Mouse (Mus musculus) right cerebral cortex, postnatal 10 days (tissue): ENCODE measurements around the gene Scp2.
"Not testable (repeated sequence)": the region's sequence is repeated elsewhere in the genome, so short reads cannot be mapped to it uniquely, and the experiment has no call there.

Experiments used
- DNase-seq, 2 experiments: peaks; one replicate each; pipeline ENCODE4 v3.0.0; 2021; ENCODE audit warnings: low spot score in 2 of 2

Scp2 gene

DNA sequence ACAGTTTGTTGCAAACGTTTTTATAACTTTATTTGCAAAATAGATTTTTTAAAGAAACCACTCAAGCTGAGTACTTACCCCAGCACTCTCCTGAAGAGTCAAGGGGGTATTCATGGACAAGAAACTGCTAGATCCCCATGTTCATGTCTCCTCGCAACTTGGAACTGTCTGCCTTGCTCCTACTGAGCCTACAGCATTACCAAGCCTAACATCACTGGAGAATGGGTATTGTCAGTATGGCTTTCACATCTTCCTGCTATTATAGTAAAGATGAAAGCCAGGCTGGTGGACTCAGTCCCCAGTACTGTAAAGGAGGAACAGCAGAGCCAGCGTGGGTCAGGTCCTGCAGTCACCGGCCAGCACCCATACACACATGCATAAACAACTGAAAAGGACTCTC lies 48.5 kb downstream of the Scp2 start, which contains the start of gene Podn:
Gene Podn, minus strand, starts transcription at position 101 of the 400 bp plus-strand sequence.
- DNase-seq = no peak

DNA sequence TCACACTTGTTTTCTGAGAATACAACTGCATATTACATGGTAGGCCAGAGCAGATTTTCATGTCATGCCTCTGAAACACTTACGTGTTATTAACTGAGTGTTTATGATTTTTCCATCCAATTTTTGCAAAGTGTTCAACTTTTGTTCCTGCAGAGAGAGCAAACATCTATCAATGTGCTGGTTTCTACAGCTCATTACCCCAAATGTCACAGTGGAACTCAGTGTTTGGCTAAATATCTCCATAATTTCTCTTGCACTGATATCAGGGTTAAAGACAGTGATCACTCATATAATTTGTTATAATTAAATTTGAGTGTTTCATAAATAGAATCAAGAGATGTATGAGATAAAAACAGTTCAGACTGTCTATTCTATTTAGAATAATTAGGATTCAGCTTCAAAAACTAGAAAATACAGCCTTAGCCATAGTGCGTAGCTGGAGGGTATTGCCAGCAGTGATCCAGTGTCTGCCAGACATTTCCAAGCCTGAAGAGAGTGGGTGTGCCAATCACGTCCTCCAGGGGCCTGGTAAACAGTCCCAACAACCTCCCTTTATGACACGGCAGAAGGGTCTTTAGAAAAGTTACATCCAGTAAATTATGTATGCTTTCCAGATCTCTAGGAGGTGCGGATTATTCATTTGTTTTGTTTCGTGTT lies 51.9 kb downstream of the Scp2 start:
- DNase-seq = no peak

DNA sequence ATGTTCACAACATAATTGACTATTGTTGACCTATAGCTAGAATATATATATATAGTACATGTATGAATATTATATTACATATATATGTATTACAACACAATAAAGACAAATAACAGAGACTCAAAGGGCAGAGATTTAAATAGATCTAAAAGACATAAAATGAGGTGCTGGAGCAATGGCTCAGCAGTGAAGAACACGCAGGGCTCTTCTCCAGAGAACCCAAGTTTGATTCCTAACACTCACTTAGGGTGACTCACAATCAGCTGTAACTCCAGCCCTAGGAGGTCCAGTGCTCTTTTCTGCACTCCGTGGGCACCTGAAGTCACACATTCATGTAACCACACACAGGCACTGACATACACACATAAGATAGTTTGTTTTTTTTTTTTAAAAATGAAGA lies 60.8 kb downstream of the Scp2 start:
- no peak for DNase-seq

DNA sequence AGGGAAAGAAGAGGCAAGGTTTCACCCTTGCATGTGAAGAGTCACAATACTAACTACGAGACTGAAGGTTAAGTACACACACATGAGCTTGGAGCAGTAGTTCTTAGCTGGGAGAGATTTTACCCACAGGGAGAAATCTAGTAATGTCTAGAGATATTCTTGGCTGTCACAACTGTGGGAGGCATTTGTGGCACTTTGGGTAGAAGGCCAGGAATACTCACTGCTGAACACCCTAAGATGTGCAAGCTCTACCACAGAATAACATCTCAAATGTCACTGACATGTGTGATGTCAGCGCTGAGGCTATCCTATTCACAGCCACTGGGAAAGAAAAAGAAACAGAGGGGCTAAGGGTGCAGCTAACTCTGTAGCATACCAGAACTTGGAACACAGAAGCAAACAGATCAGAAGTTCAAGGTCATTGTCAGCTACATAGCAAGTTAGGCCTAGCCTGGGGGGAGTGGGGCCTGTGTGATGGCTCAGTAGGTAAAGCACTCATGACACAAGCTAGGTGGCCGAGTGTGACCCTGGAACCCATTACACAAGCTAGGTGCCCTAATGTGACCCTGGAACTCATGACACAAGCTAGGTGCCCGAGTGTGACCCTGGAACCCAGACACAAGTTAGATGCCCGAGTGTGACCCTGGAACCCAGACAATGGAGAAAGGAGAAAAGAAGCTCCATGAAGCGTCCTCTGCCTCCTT lies 61.6 kb downstream of the Scp2 start:
- DNase-seq = no peak

DNA sequence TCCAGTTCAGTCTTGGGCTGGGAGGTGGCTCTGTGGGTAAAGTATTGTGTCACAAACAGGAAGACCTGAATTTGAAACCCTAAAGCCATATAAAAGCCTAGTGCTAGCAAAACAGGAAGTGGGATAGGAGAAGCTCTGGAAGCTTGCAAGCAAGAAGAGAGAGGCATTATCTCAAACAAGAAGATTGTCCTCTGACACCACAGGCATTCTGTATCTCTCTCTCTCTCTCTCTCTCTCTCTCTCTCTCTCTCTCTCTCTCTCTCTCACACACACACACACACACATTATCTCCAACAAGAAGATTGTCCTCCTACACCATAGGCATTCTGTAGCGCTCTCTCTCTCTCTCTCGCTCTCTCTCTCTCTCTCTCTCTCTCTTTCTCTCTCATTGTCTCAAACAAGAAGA lies 62.4 kb downstream of the Scp2 start:
- no peak for DNase-seq

DNA sequence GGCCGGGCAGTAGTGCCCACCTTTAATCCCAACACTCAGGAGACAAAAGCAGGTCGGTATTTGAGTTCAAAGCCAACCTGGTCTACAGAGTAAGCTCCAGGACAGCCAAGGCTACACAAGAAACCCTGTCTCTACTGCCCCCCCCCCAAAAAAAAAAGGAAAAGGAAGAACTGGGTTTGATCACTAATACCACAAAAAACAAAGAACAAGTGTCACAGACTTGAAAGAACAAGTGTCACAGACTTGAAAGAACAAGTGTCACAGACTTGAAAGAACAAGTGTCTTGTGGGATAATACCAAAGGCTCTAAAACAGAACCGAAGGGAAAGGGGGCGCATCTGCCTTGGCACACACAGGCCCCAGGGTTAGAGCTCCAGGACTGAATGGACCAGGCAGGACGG lies 63.9 kb downstream of the Scp2 start:
- no peak for DNase-seq

DNA sequence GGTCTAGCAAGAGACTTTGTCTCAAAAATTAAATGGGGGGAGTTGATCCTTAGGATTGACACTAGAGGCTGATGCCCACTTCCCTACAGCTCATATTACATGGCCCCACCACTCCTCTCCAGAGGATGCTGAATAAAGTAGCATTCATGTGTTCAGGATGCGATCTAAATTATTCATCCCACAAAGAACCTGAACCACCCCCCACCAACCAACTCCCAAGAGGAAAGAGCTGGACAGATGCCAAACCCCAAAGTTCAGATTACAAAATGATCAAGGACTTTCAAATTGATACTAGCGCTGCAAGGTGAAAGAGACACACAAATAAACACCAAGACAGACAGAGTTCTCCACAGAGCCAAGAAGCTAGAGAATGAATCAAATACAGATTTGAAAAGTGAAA lies 65.0 kb downstream of the Scp2 start:
- no peak for DNase-seq

DNA sequence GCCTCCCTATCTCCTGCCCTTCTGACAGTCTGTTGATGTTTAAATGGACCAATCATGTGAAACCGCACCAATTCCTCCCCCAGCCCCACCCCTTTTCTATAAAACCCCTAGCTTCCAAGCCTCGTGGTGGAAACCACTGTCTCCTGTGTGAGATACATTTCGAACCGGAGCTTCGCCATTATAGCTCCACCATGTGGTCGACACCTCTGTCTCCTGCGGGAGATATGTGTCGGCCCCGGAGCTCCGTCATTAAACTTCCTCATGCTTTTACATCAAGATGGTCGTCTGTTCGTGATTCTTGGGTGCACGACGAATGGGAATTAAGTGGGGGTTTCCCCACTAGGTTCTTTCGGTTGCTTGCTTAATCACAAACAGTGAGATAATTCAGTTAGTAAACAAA lies 65.6 kb downstream of the Scp2 start:
- not testable (repeated sequence) for DNase-seq

DNA sequence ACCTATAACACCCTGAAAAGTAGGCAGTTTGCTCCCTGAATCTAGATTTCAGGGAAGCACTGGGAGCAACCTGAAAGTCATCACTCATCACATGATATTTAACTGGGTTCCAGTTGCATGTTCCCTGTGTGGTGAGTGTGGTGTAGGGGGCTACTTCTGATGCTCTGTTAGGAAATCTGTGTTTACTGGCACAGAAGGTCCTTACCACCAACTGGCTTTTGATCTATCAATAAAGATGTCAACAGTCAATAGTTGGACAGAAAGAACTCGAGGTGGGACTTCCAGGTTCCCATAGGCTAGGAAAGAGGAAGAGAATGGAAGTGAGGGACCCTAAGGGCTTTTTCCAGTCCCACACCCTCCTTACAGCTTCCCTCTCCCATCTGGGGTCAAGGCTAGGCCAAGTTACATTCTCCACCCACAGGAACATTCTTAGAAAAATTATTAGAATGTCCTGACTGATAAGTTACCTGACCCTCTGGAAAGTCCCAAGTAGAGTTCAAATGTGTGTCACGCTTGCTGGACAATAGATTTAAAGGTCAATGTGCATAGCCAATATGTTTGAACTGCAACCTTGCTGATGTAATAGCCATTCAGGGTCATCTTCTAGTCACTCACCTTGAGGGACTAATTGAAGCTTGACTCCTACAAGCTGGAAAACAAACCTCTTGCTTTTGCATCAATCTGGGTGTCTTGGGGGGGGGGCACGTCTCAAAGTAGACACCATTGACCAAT lies 67.4 kb downstream of the Scp2 start:
- no peak for DNase-seq

DNA sequence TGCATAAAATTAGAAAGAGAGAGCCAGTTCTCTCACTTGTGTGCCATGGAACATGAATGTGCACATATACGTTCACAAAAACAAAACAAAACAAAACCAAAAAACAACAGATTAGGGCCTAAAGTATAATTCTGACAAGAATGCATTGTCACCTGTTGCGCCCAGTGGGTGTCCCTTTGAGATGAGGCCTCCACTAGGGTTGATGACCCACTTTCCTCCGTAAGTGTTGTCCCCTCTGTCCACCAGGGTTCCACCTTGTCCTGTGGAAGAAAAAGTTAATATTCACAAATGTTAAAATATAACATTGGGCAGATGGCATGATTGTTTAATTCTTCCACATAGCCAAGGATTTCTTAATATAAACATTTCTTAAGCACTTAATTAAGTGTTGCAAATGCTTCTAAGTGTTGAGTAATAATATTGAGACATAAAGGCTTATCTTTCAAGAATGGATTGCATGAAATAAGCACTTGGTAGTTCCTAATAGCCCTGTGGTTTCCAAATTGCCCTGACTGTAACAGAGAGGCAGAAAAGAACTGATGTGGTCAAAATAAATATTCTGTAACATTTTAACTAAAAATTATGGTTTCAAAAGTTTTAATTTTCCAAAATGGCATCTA lies 70.5 kb downstream of the Scp2 start:
- no peak for DNase-seq

DNA sequence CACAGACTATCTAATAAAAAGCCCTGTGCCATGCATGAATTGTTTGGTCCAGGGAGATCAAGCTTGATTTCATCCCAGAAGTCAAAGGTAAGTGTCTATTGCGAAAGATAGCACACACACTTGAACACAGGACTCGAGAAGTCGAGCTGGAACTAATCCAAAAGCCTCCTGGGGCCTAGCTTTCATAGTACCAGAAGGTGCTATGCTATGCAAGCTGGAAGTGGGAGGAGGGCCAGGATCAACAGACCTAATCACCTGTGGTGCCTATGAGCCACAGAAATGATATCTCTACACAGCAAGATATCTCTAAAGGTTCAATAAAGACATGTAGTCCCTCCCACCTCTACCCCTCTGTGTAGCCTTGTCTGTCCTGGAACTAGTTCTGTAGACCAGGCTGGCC lies 72.7 kb downstream of the Scp2 start:
- DNase-seq = no peak

DNA sequence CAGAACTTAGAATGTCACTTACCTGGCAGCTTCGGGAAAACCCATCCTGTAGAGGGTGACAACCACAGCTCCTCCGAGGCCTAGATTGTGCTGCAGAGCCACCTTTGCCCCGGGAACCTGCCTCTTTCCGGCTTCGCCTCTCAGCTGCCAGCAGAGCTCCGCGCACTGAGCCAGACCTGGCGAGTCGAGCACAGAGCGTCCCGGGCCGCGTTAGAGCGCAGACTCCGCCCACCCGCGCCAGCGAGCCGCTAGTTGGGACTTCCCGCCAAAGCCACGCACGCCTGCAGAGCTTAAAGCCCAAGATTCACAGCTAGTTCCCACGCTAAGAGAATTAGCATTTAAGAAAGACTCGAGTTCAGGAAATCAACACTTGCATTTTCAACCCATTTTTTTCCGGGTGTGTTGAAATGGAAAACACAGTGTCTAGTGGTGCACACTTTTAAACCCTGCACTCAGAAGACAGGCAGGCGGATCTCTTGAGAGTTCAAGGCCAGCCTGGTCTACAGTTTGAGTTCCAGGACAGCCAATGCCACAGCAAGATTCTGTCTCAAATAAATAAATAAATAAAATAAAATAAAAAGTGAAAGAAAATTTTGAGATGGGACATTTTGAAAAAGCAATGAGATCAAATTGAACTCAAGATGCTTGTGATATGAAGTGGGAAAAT lies 73.4 kb downstream of the Scp2 start:
- DNase-seq = peak; percentile 95 to 96

DNA sequence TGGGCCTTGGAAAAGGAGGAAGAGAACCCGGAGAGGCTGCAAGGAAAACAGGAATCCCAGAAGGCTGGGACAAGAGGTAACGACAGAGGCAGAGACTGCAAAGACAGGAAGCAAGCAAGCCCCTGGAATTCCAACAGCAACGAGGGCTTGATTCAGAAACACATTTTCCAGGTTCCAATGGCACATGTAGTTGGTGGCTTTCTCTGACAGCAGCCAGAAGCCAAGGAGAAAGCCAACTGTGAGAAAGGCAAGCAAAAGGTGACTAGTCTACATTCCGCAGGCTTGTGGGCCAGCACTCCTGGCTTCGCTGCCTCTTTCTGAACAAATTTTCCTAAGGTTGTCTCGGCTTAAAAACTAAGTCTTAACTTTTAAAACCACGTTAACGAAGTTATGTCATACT lies 74.1 kb downstream of the Scp2 start:
- no peak for DNase-seq

DNA sequence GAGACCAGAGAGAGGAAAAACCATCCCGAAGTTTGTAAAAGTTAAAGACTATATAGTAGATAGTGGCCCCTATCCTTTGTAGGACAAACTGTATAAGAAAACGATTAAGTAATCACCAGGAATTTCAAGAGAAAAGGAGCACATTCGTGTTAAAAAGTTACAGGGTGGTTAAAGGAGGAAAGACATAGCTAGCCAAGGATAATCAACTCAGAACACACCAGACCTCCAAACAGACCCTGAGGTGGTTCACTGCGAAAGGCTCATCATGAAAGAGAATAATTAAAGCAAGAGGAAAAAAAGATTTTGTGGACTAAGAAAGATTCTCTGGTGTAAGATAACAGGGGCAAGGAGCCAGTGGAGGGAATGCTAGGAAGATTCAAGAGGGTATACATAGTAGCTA lies 74.5 kb downstream of the Scp2 start:
- DNase-seq = no peak

DNA sequence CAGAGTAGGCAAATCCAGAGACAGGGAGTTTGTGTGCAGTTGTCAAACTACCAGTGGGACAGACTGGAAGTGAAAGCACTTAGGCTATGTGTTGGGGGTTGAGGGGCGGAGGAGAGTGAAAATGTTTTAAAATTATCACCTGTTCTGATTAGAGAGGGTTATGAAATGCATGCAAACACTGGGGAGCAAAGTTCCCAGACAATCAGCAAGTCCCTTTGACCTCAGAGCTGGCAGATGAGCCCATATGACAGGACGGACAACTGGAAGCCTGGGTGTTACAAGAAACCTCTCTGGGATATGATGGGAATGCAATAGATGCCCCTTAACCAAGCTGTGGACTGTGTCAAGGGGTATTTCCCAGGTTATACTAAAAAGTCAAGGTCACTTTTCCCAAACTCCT lies 76.7 kb downstream of the Scp2 start:
- no peak for DNase-seq

DNA sequence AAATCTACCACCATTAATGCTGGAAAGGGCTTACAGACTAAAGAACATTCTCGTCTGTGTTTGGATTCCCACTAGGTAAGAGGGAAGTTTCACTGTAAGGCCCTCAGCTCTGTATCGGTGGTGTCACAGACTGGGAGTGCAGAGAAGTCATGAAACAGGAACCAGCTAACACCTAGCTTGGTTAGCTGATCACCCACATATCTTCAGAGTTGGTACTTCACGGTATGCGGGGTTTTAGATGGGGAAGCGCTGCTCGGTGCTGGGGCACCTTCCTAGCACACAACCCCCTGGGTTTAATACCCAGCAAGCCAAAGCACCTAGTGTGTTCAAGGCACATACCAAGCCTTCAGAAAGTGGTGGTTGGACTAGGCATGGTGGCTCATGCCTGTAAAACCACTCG lies 77.5 kb downstream of the Scp2 start:
- DNase-seq = no peak

DNA sequence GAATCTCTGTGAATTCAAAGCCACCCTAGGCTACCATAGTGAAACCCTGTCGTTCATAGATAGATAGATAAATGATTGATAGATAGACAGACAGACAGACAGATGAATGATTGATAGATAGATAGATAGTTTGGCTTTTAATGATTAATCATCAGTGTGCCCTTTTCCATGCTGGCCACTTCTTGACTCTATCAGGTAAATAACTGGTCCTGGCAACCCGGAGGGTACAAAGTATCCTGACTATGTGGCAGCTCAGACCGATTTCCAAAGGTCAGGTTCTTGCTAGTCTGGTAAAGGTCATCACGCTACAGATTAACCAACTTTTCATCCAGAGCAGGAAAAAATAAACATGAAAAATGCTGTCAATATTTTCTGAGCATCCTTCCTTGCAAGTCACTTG lies 78.2 kb downstream of the Scp2 start:
- DNase-seq = no peak

DNA sequence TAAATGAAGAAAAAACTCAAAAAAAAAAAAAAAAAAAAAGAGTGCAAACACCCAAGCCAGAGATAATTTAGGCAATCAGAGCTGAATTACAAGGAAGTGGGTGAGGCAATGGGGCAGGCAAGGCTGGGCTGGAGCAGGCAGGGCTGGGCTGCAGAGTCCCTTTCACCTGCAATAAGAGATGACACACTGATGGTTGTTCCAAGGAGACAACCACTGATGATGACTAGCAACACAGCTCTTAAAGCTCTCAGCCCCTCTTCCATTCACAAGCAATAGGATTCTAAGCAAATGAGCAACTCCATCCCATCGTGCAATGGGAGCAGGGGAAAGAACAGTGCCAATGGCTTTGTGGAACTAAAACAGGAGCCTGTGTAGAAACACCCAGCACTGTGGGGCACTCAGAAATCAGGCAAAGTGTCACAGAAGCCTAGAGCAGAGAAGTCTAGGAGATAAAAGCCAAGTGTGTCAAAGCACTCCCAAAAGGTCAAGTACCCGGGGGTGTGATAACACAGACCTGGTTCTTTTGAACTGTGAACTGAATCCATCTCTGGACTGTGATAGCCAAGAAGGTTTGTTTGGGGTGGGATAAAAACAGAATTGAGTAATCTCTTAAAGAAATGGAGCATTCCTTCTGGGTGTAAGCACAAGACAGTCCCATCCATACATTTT lies 79.5 kb downstream of the Scp2 start:
- no peak for DNase-seq

DNA sequence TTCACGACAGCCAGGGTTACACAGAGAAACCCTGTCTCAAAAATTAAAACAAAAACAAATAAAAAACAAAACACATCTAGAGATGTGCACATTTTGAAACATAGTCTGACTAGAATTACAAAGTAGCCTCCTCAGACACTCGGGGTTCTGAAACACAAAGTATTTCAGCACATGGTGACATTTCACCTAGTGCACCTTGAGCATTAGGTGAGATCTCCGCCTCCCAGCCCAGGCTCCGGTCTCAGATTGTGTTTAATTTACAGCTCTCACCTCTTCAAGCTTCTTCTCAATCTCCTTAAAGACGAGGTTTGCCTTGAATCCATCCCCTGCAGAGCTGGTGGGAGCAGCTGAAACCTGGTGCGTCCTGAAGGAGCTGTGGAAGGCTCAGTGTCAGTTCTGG lies 81.2 kb downstream of the Scp2 start:
- DNase-seq = no peak

DNA sequence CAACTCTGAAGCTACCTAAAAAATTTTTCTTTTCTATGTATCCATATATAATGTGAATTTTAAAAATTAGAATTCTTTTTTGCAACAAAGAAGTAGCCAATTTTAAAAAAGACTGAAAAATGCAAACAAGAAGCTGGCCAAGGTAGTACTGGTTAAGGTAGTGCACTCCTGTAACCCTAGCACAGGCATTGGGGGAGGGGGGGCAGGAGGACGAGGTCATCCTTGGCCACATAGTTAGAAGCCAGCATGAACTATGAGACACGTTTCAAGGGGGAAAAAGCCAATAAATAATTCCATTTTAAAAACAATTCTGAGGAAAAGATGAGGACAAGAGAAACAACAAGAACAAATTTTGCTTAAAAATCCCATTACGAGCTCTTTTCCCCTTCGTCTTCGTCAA lies 82.3 kb downstream of the Scp2 start:
- no peak for DNase-seq

DNA sequence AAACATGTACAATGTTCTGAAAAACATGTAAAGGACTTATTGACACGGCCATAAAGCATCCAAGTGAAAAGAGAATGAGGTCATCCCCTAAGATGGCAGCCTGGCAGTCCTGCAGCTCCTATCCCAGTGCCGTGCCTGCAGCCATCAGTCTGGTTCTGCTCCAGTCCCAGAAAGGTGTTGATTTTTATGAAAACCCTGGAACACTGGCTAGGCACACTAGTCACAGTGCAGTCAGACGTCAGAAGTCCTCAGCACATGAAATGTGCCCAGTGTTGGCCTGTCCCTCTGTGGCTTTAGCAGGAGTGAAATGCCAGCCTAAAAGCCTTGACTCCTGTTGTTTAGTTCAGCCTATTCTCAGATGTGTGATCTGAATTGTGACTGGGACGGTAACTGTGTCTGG lies 84.0 kb downstream of the Scp2 start:
- DNase-seq = no peak
